In genomic region chrX:164183844-164184243, GRCm38 (mm10) we compare ENCODE assay signal across 9 mouse cellular contexts. TPM values are rescaled to one million over a fixed set of nuclear protein-coding genes. Genes with fewer than 3 reads are reported as not detected.
DNase-seq lines count a peak whose midpoint lies in the region; ATAC-seq lines count a peak whose summit lies in the region.
"Had no signal": no experiment of that assay in that cellular context is flagged by ENCODE, and none has a peak within 500 bp of the region (broad histone marks: within the 10 kb centered on the region; RNA-seq: fewer than 3 reads in every experiment).

No protein-coding gene starts in this region.

- no peak overlapping the region for H3K27ac ChIP-seq in midbrain, embryonic 11.5 days (ENCODE audit: low read depth, low read length)
- no peak overlapping the region for H3K27ac ChIP-seq in midbrain, embryonic 15.5 days
- H3K27ac ChIP-seq in midbrain, embryonic 14.5 days (replicated peaks; ENCODE audit: low read depth, low read length): no peak overlapping the region
- H3K27ac ChIP-seq: neural tube, embryonic 13.5 days had no signal

- H3K9ac ChIP-seq in midbrain, embryonic 11.5 days (ENCODE audit: low read length): no peak overlapping the region
- H3K9ac ChIP-seq in midbrain, embryonic 15.5 days: no peak overlapping the region
- H3K9ac ChIP-seq in midbrain, embryonic 14.5 days (replicated peaks; ENCODE audit: low read length): no peak overlapping the region
- H3K9ac ChIP-seq: neural tube, embryonic 13.5 days had no signal

- H3K36me3 ChIP-seq in midbrain, embryonic 11.5 days (ENCODE audit: control insufficient read depth, insufficient read depth, low read length): no peaks in the 10 kb centered on the region
- H3K36me3 ChIP-seq in midbrain, embryonic 15.5 days (replicated peaks): no peaks in the 10 kb centered on the region
- no peaks in the 10 kb centered on the region for H3K36me3 ChIP-seq in midbrain, embryonic 14.5 days (ENCODE audit: control insufficient read depth, insufficient read depth, low read length)
- H3K36me3 ChIP-seq: neural tube, embryonic 13.5 days had no signal

- WGBS in midbrain, embryonic 11.5 days: 49% methylated on average over 3 of the region's 3 CpGs
- 39% methylated on average over 3 of the region's 3 CpGs for WGBS in midbrain, embryonic 15.5 days
- 44% methylated on average over 3 of the region's 3 CpGs for WGBS in midbrain, embryonic 14.5 days

- peak; percentile 40; the same call in 1 of the 2 replicates for ATAC-seq in midbrain, embryonic 11.5 days (ENCODE audit: low FRiP score)
- ATAC-seq in midbrain, embryonic 15.5 days (replicated peaks): no peak
- ATAC-seq in midbrain, embryonic 14.5 days (ENCODE audit: low FRiP score, low TSS enrichment): no peak

- peak; percentile 92 for DNase-seq in midbrain, embryonic 11.5 days (ENCODE audit: low spot score, missing footprints)
- peak; percentile 60 for DNase-seq in R1 (ENCODE audit: low read depth, low spot score)
- DNase-seq in cerebellum, postnatal 36 days: peak; percentile 10 to 43
- peak; percentile 2 to 30 for DNase-seq in heart, adult 9 months (ENCODE audit: low spot score in 2 of 2)
- DNase-seq in left cerebral cortex, adult 11 months (ENCODE audit: low spot score): peak; percentile 5
- peak; percentile 80 for DNase-seq in midbrain, embryonic 14.5 days
- DNase-seq in thymus, postnatal 4 days: peak; percentile 37

- no peaks in the 10 kb centered on the region for H3K27me3 ChIP-seq in midbrain, embryonic 11.5 days (ENCODE audit: control insufficient read depth, insufficient read depth, low read length)
- peaks cover 6% of the 10 kb centered on the region for H3K27me3 ChIP-seq in midbrain, embryonic 15.5 days (replicated peaks)
- no peaks in the 10 kb centered on the region for H3K27me3 ChIP-seq in midbrain, embryonic 14.5 days (ENCODE audit: control insufficient read depth, insufficient read depth, low read length)

- no peak overlapping the region for H3K4me2 ChIP-seq in midbrain, embryonic 11.5 days
- H3K4me2 ChIP-seq in midbrain, embryonic 15.5 days: no peak overlapping the region
- no peak overlapping the region for H3K4me2 ChIP-seq in midbrain, embryonic 14.5 days (ENCODE audit: low read length)
- H3K4me2 ChIP-seq: neural tube, embryonic 13.5 days had no signal

- H3K4me3 ChIP-seq in midbrain, embryonic 11.5 days (ENCODE audit: low read depth, low read length): no peak overlapping the region
- H3K4me3 ChIP-seq in midbrain, embryonic 15.5 days: no peak overlapping the region
- H3K4me3 ChIP-seq in midbrain, embryonic 14.5 days (replicated peaks; ENCODE audit: low read depth, low read length): no peak overlapping the region
- H3K4me3 ChIP-seq: neural tube, embryonic 13.5 days had no signal

- no peaks in the 10 kb centered on the region for H3K4me1 ChIP-seq in midbrain, embryonic 11.5 days (ENCODE audit: control insufficient read depth, insufficient read depth, low read length)
- no peaks in the 10 kb centered on the region for H3K4me1 ChIP-seq in midbrain, embryonic 15.5 days
- H3K4me1 ChIP-seq in midbrain, embryonic 14.5 days (ENCODE audit: control insufficient read depth, insufficient read depth, low read length): no peaks in the 10 kb centered on the region
- H3K4me1 ChIP-seq: neural tube, embryonic 13.5 days had no signal

- H3K9me3 ChIP-seq in midbrain, embryonic 11.5 days (ENCODE audit: control insufficient read depth, low read length): no peaks in the 10 kb centered on the region
- no peaks in the 10 kb centered on the region for H3K9me3 ChIP-seq in midbrain, embryonic 15.5 days
- H3K9me3 ChIP-seq in midbrain, embryonic 14.5 days (ENCODE audit: control insufficient read depth, low read length): no peaks in the 10 kb centered on the region
- H3K9me3 ChIP-seq: neural tube, embryonic 13.5 days had no signal

RNA-seq across cellular contexts. Expression of gene Ace2, which starts 44.7 kb away (rescaled TPM):
- 0.11 and 0.15 TPM in 2 replicates for polyA plus RNA-seq in midbrain, embryonic 11.5 days (2014; fragmentation: Nextera tagmentation; extraction: Ambion mirVana)
- 0.08 and 0.10 TPM in 2 replicates for polyA plus RNA-seq in midbrain, embryonic 15.5 days (2015; fragmentation: Nextera tagmentation; extraction: Ambion mirVana)
- 0.08 TPM in 1 of 2 replicates, not detected in the other for polyA plus RNA-seq in midbrain, embryonic 14.5 days (2014; fragmentation: Nextera tagmentation; extraction: Ambion mirVana)
- polyA plus RNA-seq: neural tube, embryonic 13.5 days had no signal

Comparison
In these comparisons a context has a peak if more than half of its experiments do, and no peak if none do; other contexts are left out.
1. DNase-seq: peak in every context shown above with its lines; median percentile 92 in midbrain, embryonic 11.5 days; 80 in midbrain, embryonic 14.5 days; 60 in R1; 37 in thymus, postnatal 4 days; 26 in cerebellum, postnatal 36 days; 16 in heart, adult 9 months; 5 in left cerebral cortex, adult 11 months.